Mouse (Mus musculus) liver, adult 2 months (tissue): ENCODE data around the gene Scn3b.

ENCODE experiments used
- CTCF ChIP-seq: fragments of 200-500 bp; IDR thresholded peaks from 2 replicates; pipeline ENCODE4 v1.5.1; 2011; ENCODE audit warnings: low read depth, low read length, control low read depth
- POLR2A ChIP-seq: fragments of 200-500 bp; IDR thresholded peaks from 2 replicates; pipeline ENCODE4 v1.6.1; 2011; ENCODE audit warnings: low read length, control low read depth; ENCODE audit not compliant: insufficient read depth; ENCODE audit errors: extremely low read depth

- TF ChIP-seq CTCF (no peak), POLR2A (no peak)
Observed at GRCm38 (mm10) chr9:40320879-40321667, 52.1 kb downstream of the Scn3b start.
